Mouse (Mus musculus): Measurements from ENCODE around the gene Bcl9. TPM values are rescaled to one million over a fixed set of nuclear protein-coding genes. Genes with fewer than 3 reads are reported as not detected.

The Bcl9 gene
- 10 to 100 TPM; 13.8 to 19.1 TPM for total RNA-seq (2021)
- long read RNA-seq, experiment 1, partial matches to known transcripts = 5 of 12 reads
- long read RNA-seq, experiment 1, other reads (novel, unspliced or antisense) = 7 of 12 reads
- long read RNA-seq, experiment 2, partial matches to known transcripts = 2 of 4 reads
- long read RNA-seq, experiment 2, other reads (novel, unspliced or antisense) = 2 of 4 reads

DNA sequence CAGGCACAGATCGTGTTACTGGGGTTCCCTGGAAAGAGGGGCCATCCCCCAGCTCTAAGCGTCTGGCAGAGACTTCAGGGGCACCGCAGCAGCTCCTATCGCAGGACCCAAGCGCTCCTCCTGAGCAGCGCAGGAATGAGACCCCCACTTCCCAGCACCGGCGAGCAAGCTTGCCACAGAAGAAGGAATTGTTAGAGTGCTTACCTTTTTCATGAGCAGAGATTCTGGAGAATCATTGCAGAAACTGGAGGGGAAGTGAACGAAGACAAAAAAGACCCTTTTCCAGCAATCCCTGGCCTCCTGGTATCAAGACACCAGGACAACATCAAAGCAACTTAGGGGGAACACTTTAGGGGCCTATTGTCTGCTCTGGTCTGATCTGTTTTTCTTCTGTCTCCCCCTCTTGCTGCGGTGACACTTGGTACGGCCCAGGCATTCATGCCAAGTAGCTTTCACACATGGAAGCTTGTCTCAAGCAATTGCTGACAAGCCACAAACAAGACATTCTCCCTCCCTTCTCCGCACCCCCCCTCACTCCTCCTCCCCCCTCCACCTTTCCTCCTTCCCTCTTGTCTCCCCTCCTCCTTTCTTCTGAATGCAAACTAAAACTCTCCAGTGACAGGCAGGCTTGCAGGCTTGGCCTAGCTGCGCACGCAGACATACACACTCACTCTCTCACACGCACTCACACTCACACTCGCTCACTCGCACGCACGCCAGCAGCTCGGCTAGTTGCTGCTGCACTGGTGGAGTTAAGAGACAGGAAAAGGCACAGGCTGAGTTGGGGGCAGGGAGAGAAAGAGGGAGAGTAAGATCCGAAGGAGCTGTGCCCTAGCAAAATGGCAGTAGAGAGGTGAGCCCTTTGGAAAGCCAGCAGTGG is at the start of gene Bcl9:
Gene Bcl9, minus strand, starts transcription at position 365 of the 880 bp plus-strand sequence.
- DNase-seq = peak; percentile 86

GRCm38 (mm10) chr3:97339193-97339576 is 41.5 kb upstream of the Bcl9 start:
- DNase-seq = no peak

GRCm38 (mm10) chr3:97338522-97339192 is 40.9 kb upstream of the Bcl9 start:
- DNase-seq = peak; percentile 94

- peak; percentile 62 for DNase-seq
Measured at GRCm38 (mm10) chr3:97337306-97337705, 39.6 kb upstream of the Bcl9 start.

- peak; percentile 12 for DNase-seq
Measured at GRCm38 (mm10) chr3:97336331-97336730, 38.6 kb upstream of the Bcl9 start.

DNA sequence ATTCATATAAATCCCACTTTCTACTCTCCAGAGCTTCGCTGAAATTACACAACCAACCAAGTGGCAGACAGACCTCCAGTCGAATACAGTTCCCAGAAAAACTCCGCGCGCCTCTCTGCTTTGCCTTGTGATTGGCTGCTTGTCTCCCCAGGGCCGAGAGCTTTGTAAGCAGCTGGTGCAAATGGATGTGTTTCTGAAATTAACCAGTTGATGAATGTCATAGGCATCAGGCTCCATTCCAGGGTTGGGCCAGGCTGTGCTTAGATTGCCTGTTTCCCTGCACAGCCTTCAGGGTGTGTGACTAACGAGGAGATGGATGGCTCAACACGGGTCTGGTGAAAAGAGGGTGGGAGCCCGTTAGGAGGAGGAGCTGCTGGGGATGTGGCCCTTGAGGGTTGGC is 36.9 kb upstream of the Bcl9 start:
- DNase-seq = peak; percentile 15

GRCm38 (mm10) chr3:97332172-97332571 is 34.5 kb upstream of the Bcl9 start:
- DNase-seq = peak; percentile 42

DNA sequence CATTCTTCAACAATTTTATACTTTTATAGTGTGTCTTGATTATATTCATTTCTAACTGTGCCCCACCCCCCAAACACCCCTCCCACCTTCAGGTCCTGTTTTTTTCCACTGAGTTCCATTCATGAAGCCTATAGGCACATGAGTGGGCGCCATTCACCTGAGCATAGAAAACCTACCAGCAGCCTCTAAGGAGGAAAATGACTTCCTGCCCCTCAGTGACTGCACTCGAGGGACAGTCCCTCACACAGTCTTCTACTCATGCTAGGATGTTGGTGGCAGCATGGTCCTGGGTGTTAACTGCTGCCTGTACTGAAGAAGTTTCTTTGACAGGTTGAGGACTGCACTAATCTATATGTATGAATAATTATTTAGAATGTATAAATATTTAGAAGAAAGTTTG is 30.1 kb upstream of the Bcl9 start:
- DNase-seq = no peak

DNA sequence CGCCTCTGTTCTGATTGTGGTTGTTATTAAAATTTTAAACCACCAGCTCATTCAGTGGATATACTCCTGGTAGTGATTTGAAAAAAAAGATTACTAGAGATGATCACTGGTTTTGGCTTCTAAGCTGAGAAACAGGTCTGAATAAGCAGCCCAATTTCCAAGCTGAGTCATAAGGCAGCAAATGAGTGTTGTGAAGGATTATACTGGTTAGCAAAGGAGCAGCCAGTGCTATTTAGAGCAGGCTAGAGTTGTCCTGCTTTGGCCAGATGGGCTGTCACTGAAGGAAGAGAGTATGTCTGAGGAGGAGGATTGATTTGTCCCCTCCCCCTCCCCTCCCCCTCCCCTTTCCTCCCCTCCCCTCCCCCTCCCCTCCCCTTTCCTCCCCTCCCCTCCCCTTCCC is 29.6 kb upstream of the Bcl9 start:
- no peak for DNase-seq

DNA sequence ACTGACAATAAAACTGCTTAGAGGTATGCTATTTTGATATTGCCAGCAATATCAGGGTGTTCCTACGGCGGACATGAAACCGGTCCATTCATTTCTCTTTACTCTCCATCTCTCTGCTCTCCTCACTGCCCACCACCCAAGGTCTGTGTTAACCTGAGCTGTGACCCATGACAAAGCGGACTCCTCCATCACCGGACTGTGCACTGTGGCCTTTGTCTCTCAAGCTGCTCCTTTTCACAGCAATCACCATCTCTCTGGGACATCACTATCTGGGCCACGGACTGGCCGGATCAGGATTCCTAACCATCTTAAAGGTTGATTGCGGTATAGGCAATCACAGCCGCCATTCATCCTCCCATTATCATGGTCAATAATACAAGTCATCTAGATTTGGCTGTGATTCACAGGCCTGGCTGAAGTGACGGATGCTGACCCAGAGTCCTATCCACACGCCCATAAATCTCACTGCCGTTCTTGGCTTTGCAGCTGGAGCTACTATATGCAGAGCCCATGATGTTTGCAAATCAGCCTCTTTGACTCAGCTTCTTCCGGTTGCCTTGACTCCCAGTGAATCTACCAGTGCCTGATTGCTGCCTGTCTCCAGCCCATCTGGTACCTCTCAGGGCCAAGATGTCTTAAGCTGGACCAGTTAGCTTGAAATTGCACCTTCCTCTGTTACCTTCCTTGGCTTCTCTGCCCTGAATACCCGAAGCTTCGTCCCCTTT is 28.1 kb upstream of the Bcl9 start:
- peak; percentile 37 for DNase-seq

DNA sequence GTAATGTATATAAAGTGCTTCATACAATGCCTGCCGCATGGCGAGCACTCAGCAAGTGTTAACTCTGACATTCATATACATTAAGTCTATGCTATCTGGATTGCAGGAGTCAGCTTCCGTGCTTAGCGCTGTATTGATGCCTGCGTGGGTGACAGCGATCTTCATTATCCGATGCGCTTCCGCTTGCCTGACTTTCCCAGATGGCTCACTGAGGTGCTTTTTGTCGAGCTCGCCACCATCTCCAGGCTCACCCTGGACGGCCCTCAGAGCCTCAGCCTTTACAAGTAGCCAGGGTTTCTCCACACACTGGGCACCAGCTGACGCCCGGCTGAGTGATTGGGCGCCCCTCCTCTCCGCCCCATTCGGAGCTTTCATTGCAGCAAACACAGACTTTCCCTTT is 26.3 kb upstream of the Bcl9 start:
- no peak for DNase-seq

- no peak for DNase-seq
Measured at GRCm38 (mm10) chr3:97317302-97317701, 19.6 kb upstream of the Bcl9 start.

DNA sequence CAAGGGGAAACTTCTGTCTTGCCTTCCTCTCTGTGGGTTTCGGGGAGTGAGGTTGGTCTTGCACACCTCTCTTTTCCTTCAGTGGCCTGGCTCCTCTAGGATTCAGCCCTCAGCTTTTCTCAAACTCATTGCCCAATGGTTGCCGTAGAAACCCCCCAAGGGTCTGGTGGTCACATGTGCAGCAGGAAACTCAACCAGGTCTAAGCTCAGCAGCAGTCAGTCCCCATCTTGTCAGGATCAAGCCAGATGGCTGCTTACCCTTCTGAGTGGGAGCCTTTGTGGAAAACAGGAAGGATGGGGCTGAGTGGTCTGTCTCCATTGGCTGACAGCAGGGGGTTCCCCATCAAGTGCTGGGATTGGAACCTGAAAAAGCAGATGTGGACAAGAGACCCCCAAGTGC is 15.7 kb upstream of the Bcl9 start:
- no peak for DNase-seq

DNA sequence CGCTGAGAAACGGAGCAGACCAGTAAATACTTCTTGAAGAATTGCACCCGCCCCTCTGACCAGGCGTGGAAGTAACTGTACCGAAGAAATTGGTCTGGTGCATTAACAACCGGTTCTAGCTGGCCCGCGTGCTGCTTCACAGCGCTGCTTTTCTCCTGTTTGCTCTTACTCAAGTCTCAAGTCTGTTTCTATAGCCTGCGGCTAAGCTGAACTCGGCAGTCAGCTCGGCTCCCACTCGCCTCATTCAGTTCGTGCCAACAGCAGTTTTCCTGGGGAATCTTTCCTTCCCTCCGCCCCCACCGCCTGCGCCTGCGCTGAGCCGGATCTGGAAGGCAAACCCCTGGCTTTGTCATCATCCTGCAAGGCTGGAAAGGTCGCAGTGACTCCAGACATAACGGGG is 14.3 kb upstream of the Bcl9 start:
- DNase-seq = peak; percentile 85

DNA sequence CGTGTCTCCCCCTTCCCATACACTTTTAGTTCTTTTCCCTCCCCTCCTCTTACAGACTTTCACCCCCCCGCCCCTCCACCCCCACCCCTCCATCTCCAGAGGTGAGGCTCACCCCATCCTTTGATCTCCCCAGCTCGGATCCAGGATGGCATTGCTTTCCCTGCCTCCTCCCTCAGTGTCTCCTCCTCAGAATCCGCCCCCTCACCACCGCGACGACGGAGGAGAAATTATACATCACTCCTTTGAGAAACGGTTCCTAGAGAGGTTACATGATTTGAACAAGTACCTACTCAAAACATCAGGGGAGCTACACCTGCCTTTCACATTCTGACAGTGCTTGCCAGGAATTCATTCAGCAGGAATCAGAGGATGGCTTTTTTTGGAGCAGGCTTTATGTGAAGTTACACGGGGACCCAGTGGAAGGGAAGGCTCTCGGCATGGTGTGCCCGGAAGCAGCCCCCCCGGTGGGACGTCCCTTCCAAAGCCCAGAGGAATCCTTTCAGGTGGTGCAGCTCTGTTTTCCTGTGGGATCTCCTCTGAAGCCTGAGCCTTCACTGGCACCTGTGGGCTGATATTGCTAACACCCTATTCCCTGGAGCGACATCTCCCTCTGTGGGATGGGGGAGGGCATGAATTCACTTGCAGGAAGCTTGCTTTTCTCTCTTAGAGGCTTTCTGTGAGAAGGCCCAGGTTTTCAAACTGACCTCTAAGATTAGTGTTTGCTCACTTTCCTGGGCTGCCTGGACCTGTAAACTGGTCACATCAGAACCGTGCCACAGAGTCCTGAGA is 12.2 kb upstream of the Bcl9 start:
- no peak for DNase-seq

- DNase-seq = no peak
Measured at GRCm38 (mm10) chr3:97308440-97308839, 10.7 kb upstream of the Bcl9 start.

DNA sequence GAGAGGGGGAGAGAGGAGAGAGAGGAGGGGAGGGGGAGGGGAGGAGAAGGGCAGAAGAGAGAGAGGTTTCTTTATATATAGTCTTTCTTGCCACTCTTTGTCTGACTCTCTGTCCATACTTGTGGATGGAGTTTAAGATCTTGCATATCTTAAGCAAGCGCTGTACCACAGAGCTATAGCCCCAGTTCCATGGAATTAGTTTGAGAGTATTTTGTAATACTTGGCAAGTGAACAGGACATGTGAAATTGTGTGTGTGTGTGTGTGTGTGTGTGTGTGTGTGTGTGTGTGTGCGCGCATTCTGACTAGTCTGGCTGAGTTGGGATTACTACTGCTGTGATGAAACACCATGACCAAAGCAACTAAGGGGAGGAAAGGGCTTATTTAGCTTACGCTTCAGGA is 8.2 kb upstream of the Bcl9 start:
- DNase-seq = no peak

DNA sequence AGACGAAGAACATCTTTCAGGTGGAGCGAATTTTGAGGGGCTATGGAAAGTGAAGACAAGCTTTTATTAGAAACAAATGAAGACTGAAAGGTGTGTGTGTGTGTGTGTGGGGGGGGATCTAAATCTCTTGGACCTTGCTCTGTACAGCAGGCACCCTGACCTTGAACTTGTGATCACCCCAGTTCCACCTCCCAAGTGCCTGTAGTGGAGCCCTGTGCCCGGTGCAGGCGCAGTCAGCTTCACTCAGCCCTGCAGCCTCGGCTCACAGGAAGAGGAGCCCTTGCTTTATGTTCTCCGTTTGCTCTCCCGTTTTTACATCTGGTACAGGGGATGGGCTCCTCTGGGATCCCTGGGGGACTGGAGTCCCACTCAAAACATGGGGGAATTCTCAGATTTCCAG is 3.9 kb upstream of the Bcl9 start:
- no peak for DNase-seq

DNA sequence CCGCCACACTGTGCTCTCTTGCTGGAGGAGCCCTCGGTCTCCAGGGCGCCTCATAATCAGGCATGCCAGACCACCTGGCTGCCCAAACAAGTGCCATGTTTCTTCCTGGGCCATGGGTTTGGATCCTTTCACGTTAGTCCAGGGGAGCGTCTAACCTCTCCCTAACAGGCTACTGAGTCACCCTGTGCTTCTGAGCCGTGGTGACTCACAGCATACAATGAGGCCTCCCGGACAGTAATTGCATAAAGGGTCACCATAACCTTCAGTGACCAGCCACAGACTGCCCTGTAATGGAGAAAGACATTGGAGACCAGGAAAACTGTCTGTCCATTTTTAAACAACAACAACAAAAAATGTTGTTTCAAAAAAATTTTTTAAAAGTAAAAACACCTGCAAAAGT is 2.7 kb upstream of the Bcl9 start:
- peak; percentile 20 for DNase-seq

DNA sequence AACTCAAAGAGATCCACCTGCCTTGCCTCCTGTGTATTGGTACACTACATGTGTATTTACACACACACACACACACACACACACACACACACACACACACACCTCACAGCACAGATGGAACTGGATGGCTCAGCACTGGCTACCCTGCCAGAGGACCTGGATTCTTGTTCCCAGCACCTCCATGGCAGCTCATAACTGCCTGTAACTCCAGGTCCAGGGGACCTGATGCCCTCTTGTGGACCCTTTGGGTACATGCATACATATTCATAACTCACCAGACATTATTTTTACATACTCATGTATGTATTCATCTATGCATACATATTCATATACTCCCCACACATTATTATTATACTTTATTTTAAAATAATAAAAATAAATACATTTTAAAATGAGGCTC is 2.2 kb upstream of the Bcl9 start:
- no peak for DNase-seq

GRCm38 (mm10) chr3:97298856-97299465 is 1.2 kb upstream of the Bcl9 start:
- DNase-seq = no peak
